Mouse (Mus musculus) cerebellum, adult 9-10 months (tissue): ENCODE results near the gene Dusp10.

Experiments used
- DNase-seq: peaks from one replicate; pipeline ENCODE4 v3.0.0; 2022

Dusp10 gene

DNA sequence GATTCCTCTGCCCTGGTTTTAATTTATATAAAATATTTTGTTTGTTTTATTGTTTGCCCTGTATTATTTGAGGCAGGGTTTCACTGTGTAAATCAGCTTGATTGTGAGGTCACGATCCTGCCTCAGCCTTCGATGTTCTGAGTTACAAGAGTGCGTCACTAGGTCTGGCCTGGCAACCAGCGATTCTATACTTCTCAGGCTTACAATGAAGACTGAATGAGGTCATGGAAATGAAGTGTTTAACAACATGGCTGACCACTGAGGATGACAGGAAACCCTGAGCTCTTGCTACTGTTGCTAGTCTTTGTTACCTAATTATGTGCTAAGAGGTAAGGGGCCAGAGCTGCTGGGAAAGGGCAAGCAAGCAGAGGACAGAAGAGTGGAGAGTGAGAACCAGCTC, at the start of gene Dusp10:
Gene Dusp10 (plus strand): TSS at position 197 of the 400 bp plus-strand sequence.
- no peak for DNase-seq

DNA sequence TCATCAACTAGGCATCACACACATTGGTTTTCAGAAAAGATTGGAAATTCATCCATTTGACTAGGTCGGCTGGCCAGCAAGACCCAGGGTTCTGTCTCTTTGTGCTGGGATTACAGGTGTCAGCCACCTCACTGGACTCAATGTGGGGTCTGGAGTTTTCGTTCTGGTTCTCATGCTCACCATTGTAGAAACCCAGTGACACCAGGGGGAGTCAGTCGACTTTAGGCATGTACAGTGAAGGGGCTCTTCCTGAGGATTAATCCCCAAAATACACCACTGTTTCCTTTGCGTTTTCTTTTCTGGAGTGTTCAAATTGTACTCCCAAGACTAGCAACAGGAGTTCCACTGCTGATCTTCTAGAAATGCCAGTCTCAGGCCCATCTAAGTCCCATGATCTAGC, 47.8 kb upstream of the Dusp10 start:
- DNase-seq = no peak

DNA sequence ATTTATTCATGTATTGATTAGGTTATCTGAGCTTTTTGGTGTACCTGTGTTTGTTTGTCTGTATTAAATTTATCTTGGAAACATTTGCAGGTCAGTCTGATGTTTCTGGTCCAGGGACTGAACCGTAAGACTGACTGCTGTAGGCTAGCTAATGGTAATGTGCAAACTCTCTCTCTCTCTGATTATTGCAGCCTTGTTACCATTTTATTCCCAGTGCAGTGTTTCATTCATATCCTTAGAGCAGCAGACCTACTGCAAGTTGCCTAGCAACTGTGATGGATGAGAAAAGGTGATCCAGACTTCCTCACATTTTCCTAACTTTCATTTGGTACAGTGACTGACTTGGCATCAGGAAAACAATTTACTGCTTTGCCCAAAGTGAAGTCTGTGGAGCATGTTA, 43.8 kb upstream of the Dusp10 start:
- no peak for DNase-seq

DNA sequence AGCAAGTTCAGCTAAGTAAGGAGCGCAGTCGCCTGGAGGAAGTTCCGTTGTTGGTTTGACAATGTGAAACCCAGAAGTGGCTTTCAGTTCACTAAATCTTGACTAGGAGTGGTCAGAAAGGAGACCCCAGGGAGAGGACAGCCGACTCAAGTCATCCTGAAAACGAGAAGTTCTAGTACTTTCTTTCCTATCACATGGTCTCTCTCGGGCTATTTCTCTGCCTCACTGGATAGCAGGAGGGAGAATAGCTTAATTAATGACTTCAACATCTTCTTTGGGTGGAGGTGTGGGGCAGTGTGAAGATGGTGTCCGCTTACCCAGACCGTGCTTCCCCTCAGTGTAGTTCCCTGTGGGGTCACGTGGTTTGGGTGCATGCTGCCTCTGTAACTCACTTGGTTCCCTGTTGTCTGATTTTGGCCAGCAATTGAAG, 33.3 kb upstream of the Dusp10 start:
- no peak for DNase-seq

DNA sequence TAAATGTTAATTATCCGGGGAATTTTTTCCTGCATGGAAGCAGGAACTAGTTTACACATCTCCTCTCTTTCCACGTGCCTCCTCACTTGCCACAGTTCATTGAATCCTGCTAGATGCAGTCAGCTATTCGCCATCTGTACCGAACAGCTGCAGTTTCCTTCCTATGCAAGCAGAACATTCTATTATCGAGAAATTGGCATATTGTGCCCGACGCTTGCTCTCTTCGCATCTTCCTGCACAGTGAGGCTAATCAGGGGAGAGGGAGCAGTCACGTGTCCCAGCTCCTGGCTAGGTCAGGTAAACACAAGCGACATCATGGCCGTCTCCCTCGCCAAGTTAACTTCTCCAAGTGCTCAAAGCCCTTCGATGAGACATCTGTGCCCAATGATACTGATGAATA, 31.0 kb upstream of the Dusp10 start:
- DNase-seq = no peak

DNA sequence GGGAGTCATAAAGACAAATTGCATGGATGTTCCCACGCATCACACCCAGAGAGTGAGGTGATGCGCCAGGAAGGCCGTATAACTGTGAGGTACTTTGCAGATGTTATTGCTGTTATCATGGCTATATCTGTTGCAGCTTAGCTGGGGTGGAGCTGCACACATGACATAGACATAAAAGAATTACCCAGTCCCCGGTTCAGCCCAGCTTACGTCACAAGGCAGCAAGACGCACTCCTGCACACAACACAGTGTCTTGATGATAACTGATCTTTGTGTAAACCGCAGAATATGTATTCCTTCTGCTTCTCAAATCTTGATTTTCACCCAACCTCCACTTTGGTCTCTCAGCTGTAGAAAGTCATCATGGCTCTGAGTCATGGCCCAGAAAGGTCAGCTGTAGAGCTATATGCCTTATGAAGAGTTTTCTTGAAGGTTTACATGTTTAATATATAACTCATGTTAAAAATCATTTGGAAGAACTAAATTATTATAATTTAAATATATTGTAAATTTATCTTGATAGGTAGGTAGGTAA, 25.3 kb upstream of the Dusp10 start:
- no peak for DNase-seq

DNA sequence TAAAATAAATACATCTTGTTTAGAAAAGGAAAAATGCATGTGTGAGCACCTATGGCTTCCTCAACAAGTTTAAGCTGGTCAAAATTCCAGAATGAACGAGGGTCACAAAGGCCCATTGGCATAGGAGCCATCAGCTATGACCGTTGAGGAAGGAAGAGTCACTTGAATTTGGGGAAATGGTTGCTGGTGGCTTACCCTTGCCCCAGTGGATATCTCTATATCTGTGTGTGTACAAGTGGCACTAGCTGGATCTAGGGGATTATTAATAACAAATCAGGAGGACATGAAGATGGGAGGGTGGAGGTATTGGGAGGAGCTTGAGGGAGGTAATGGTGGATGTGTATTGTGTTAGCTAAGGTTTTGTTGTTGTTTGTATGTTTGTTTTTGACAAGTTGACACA, 21.2 kb upstream of the Dusp10 start:
- no peak for DNase-seq

DNA sequence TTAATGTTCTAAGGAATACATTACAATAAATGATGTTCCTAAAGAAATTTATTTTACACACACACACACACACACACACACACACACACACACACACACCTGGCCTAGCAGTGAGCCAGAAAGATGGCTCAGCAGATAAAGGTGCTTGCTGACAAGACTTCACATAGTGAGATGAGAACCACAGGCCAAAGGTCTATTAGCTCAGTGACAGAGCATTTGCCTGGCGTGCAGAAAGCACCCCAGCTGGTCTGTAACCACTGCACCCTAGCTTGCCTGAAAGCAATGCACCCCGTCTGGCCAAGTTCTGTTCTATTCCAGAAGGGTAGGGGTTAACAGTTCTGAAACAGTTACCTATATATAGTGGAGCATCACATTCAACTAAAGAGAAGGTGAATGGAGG, 15.9 kb upstream of the Dusp10 start:
- no peak for DNase-seq

DNA sequence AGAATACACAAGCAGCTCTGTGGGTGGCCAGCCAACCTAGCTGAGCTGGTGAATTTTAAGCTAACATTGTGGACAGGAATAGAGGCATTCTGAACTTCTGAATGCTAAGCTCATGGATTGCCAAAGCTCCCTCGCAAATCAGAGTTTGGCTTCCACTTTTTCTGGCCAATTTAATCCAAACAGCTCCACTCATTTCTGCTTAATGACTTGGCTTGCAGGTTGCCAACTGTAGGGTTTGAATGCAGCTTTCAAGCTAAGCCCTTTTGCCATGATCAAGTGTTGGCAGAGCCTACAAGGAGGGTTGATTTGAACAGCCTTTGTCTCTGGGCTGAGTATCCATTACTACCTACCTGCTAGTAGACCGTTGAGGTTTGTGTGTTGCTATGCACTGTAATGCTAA, 10.6 kb upstream of the Dusp10 start:
- DNase-seq = no peak

DNA sequence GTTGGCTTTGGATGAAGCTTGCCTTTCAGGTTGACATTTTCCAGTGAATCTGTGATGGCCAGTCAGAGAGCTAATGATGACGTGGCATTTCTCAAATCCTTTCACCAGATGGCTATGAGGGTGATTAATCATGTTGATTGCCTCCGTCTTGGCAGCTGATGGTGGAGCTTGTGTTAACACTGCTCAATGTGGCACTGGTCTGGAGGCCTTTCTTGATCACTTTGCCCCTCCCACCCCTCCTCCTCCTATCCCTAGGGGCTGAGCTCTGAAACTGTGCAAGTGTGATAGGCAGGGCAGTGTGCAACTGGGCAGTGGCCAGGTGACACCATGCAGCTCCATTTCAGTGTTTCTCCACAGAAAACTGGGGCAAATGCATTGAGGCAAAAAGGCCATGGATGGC, 8.8 kb upstream of the Dusp10 start:
- DNase-seq = no peak

DNA sequence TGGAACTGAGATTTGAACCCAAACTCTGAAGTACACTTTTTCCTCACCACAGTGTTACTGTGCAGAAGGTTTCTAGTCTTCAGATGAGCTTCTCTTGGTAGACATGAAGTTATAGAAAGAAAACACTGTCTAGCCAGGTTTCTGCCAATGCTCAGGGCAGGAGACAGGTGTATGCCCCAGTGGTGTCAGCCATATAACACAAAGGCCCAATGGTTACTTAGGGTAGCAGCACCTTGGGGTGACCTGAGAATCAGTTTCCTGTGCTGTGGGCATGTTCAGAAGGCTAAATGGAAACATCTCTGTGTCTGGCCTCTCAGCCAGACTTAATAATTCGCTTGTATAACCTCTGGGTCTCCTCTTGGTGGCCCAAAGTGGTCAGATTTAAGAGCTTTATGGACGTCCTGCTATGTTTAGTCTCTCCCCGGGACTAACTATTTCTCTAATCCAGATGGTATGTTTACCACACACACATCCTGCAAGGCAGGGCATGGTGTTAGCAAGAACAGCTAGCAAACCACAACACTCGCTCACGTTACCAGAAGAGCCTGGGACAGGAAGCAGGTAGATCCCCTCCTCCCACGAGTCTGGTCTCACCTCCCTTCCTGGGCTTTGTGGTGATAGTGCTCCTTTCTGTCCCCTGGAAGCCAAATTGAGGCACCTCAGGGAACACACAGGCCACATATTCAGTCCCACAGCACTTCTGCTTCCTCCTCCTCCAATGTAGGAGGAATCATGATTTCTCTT, 7.6 kb upstream of the Dusp10 start:
- DNase-seq = no peak

DNA sequence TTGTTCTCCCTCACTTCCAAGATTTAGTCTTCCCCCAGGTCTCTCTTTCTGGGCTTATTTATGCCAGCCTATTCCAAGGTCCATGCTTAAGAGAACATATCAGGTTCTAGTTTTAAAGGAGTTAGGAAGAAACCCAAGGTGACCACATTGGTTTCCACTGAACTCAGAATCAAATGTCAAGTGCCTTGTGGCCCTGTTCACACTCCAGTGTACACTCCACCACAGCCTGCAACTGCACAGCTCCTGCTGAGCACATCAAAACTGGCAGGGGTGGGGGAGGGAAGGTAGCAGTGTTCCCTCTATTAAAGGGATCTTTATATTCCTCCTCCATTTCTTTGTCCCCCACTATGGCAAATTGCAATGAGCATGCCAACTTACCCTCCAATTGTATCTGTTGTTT, 7.0 kb upstream of the Dusp10 start:
- DNase-seq = no peak

DNA sequence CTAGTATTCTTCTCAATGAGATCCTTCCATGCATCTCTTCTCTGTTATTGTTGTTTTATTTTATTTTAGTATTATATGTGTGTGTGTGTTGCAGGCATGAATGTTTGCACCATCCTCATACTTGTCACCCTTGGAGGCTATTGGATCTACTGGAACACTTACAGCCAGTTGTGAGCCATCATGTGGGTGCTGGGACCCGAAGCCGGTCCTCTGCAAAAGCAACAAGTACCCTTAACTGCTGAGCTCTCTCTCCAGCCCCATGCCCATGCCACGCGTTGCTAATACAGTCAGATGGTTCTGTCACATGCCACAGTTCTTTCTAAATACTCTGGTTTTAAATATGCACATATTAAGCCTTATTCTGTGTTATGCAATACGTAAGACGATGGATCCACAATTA, 1.8 kb upstream of the Dusp10 start:
- DNase-seq = no peak

DNA sequence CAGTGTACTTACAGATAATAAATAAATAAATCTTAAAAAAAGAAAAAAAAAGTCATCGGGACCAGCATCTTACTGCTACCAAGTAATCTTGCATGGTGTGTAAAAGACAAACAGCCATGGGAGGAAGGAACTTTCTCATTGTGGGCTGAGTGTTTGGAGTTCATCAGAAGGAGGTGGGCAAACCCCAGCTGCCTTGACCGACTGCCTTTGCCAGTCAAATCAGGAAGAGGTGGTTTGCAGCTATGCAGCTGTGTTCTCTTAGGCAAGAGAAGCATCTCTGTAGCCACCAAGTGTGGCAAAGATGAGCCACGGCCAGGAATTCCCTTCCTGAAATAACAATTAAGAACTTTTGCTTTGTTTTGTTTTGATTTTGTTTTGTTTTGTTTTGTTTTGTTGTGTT, 989 bp downstream of the Dusp10 start:
- no peak for DNase-seq

DNA sequence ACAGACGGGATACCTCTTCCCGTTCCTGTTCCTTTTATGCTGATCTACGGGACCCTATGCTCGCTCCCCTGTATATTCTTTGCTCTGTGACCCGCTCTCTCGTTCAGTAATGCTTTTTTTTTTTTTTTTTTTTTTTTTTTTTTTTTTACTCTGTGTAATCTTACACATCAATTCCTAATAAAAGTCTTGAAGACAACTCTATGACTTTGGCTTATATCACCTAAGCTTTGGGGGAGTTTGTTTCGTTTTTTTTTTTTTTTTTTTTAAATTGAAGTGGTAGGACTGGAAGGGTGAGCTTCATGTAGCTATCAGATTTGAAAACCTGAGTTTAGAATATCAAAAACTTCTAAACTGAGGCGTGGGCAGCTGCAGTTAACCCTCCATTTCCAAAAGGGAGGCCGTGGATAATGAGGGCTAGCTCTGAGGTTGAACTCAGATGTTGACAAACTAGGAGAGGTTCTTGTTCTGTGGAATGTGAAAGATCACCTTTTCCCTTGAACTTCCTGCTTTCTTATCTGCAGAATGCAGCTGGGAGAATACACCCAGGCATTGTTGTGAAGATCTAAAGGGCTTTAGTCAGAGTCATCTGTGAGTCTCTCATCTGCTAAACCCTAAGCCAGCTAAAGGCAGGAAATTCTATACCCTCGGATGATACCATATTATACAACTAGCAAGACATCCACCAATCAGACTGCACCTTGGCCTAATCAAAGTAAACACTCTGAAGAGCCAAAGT, 3.1 kb downstream of the Dusp10 start:
- DNase-seq = no peak

DNA sequence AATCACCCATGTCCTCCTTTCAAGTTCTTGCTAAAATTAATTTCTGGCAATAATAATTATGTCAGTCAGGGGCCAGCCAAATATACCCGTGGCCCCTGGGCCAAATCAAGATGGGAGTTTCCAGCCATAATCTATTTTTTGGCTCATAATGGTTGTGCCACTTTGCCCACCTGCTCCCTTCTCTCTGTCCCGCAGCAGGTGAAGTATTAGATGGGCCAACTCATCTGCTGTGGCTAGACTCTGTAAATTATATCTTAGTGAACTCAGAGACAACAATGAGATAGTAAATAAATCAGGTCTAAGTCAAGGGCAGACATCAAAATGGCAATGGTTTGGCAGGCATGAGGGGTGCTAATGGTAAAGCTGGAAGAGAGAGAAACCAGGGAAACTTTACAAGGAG, 4.5 kb downstream of the Dusp10 start:
- no peak for DNase-seq

DNA sequence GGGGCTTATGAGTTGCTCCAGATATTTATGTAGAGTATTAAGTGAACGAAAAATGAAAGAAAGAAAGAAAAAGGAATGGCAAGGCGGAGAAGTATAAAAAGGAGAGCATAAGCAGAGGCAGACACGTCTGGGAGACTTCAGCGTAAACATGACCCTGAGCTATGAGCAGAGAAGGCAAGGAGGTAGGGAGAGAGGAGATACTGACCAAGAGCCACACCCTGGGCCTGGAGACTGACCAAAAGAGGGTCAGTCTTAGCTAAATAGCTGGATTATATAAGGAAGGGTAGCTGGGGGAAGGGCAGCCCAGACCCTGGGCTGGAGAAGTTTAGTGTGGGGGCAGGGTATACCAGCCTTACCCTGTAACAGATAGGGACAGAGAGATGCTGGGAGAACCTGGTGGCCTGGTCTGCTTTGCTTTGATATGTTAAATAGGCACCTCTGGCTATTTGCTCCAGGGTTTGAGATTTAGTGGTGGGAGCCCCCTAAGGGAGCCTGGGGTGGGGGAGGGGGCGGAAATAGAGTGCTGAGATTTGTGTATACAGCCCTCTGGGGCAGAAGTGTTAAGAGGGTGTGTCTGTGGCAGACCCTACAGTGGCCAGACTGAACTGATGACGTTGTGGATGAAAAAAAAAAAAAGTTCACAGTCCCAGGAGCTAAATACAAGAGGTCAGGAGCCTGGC, 6.1 kb downstream of the Dusp10 start:
- no peak for DNase-seq

DNA sequence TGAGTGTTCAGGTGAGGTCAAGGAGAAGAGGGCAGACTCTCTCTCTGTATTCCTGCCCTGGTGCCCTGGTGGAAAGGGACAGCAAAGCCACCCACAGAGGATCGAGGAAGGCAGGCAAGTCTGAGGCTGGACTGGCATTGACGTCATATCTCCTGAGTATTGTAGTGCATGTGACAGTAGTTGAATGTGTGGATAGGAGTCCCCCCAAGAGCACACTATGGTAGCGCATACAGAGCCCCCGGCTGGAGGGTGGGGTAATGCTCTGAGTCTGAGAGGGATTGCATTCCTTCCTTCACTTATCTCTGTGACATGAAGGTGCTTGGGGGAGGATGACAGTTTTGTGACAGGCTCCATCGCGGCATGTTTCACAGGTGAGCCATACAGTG, 6.6 kb downstream of the Dusp10 start:
- no peak for DNase-seq

DNA sequence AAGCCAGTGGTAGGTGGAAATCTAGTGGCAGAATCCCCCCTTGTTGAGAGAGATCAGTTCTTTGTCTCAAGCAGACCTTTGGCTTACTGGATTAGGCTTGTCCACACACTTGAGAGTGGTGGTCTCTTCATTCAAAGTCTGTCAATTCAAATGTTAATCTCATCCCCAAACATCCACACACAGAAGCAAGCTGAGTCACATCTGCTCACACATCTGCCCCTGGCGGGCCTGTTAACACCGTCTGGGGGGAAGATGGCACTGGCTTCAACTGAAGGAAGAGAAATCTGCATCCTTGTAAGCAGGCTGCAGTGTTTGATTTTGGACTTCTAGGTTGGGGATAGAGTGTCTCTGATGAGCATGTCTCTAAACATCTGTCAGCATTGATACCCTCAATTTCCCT, 10.9 kb downstream of the Dusp10 start:
- no peak for DNase-seq

DNA sequence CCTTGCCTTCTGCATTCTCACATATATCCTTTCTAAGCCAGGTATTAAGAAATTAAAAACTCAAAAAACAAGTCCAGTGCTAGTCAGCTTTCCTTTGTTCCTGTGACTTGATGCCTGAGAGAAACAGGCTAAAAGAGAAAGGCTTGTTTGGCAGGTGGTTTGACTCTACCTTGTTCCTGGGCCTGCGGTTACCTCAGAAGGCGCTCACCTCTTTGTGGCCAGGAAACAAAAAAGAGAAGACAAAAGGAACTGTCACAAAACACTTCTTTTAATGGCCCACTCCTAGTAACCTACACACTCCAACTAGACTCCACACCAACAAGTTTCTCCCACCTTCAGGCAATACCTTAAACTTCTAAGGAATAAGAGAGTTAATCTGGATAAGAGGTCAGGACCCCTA, 11.5 kb downstream of the Dusp10 start:
- no peak for DNase-seq

DNA sequence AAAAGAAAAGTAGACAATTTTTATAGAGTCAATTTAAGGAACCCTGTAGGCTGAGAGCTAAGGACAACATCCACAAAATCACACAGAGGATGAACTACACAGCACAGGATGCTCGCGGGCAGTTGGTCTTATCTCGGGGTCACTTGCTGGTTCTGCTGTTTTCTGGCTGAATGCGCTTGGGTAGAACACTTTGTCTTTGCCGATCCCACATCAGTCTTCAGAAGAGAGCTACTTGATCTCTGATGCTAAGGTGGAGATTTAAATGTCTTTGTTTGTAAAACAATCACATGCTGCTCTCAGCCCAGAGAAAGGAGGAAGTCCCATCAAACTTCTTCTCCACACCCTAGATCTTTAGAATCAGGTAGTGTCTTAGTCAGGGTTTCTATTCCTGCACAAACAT, 12.0 kb downstream of the Dusp10 start:
- DNase-seq = no peak

DNA sequence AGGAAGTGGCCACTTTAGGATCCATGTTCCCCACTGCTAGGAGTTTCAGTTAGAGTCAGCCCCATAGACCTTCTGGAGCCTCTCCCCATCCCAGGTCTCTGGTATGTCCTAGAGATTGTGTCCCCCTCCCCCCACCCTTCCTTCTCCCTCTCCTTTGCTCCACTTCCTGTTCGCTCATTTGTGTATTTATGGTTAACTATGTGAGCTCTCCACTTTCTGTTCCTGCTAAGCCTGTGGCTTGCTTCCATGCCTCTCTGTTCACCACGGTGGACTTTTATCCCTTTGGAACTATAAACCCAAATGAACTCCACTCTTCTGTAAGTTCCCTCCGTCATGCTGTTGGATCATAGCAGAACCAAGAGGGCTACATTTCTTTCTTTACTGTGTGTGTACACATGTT, 13.9 kb downstream of the Dusp10 start:
- no peak for DNase-seq

DNA sequence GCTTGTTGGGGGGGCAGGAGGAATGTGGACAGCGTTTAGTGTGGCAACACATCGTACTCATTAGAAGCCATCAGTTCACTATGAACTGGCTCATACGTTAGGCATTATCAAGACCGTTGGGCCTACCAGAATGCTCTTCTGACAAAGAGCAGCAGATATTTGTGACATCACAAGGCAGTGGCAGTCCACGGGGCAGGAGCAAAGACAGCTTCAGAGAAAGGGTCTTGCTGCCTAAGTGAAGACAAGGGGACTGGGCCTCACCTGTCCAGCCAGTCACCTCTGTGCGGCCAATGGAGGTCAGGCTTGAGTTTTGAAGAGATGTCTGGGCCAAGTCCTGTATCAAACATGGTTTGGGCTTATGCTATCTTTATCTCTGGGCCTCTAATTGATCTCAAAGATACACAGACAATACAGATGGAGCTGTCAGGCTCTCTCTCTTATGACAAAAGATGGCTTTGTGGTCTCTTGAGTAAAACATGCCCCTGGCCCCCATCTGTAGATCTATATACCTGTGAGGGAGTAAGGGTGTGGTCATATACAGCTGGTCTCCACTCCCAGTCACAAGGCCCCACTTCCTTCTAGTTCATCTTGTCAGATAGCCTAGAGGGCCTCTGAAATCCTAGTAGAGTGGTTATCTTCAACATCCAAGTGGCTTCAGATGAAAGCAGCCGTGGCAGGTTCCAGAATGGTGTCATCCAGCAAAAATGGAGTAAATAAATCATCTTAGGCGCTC, 17.1 kb downstream of the Dusp10 start:
- no peak for DNase-seq
